Mouse (Mus musculus): ENCODE measurements around the gene Inpp4a. TPM values are rescaled to one million over a fixed set of nuclear protein-coding genes. Genes with fewer than 3 reads are reported as not detected.

Gene Inpp4a
- total and polyA plus RNA-seq, 3 experiments = 1.5 to 7.0 (median 4.0) TPM

DNA sequence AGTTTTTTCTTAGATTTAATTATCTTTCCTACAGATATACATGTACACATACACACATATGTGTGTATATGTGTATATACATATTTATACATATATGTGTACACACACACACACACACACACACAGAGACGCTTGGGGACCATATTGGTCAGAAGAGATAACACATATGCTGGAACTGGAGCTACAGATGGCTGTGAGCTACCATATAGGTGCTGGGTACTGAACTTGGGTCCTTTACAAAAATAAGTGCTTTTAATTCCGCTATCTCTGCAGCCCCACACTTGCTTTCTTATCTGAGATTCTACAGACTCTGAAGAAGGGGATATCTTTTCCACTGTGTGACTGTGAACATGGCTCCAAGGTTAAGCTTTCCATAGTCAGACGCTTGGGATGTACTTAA lies 43.6 kb downstream of the Inpp4a start:
- Histone ChIP-seq H3K36me3 (replicated peaks in 1 of 2; ENCODE audit: control insufficient read depth in 1 of 2, insufficient read depth in 1 of 2, low read length in 1 of 2) (no peaks in the 10 kb centered on the region), H3K79me2 (replicated peaks; ENCODE audit: control insufficient read depth, extremely low read depth, insufficient read depth, poor library complexity, severe bottlenecking) (no peaks in the 10 kb centered on the region), H3K27ac (ENCODE audit: insufficient read depth, low read depth) (no peak overlapping the region), H3K4me1 (ENCODE audit: control insufficient read depth in 1 of 2, insufficient read depth in 2 of 2) (peaks cover 5 to 18% of the 10 kb centered on the region in 2 experiments), H3K4me3 (replicated peaks in 1 of 3; ENCODE audit: low read depth in 2 of 3, low read length in 2 of 3, poor library complexity in 1 of 3) (no peak overlapping the region), H3K4me2 (ENCODE audit: insufficient read depth, low read depth, poor library complexity, severe bottlenecking) (no peak overlapping the region), H3K27me3 (replicated peaks) (no peaks in the 10 kb centered on the region), H3K9me3 (replicated peaks; ENCODE audit: low read length) (no peaks in the 10 kb centered on the region), H3K9ac (ENCODE audit: insufficient read depth, low read depth) (no peak overlapping the region)
- no peak for DNase-seq (ENCODE audit: extremely low read depth)
- TF ChIP-seq CTCF (conservative IDR thresholded peaks at IDR 0.05 in 1 of 2, IDR thresholded peaks at IDR 0.05 in 1 of 2; ENCODE audit: low read depth in 2 of 2, low read length in 2 of 2) (no peak), EP300 (IDR thresholded peaks at IDR 0.05; ENCODE audit: low read length) (no peak), KAT2A (IDR thresholded peaks at IDR 0.05; ENCODE audit: insufficient replicate concordance, low read length) (no peak), MYC (IDR thresholded peaks at IDR 0.05; ENCODE audit: low read depth, low read length) (no peak), POLR2A (IDR thresholded peaks at IDR 0.05; ENCODE audit: low read depth, low read length) (no peak), TBP (conservative IDR thresholded peaks at IDR 0.05; ENCODE audit: low read depth, low read length) (no peak), NRF1 (IDR thresholded peaks at IDR 0.05; ENCODE audit: low read depth, low read length) (no peak), ZC3H11A (IDR thresholded peaks at IDR 0.05; ENCODE audit: low read depth, low read length) (no peak), UBTF (IDR thresholded peaks at IDR 0.05; ENCODE audit: low read depth, low read length) (no peak), SIN3A (IDR thresholded peaks at IDR 0.05; ENCODE audit: low read length) (no peak), MXI1 (IDR thresholded peaks at IDR 0.05; ENCODE audit: low read depth, low read length) (no peak), CHD2 (IDR thresholded peaks at IDR 0.05; ENCODE audit: low read length) (no peak), MEF2A (IDR thresholded peaks at IDR 0.05; ENCODE audit: borderline replicate concordance, low read depth, low read length) (no peak), PAX5 (IDR thresholded peaks at IDR 0.05; ENCODE audit: low read length) (no peak), E2F4 (IDR thresholded peaks at IDR 0.05; ENCODE audit: insufficient replicate concordance, low read depth, low read length) (no peak)
- dilution Hi-C loops (cut with MboI; ENCODE audit: extremely low pct_ligation_motif_present, extremely low pct_unique_long_range_greater_than_20kb, low sequenced_read_pairs) = no loop called here
- in situ Hi-C loops (cut with MboI; ENCODE audit: low pct_ligation_motif_present, low pct_unique_long_range_greater_than_20kb, low sequenced_read_pairs) = no loop called here

- Histone ChIP-seq H3K4me3 (replicated peaks in 1 of 3; ENCODE audit: low read depth in 2 of 3, low read length in 2 of 3, poor library complexity in 1 of 3) (no peak overlapping the region), H3K27me3 (replicated peaks) (no peaks in the 10 kb centered on the region), H3K27ac (ENCODE audit: insufficient read depth, low read depth) (no peak overlapping the region), H3K9me3 (replicated peaks; ENCODE audit: low read length) (no peaks in the 10 kb centered on the region), H3K4me1 (ENCODE audit: control insufficient read depth in 1 of 2, insufficient read depth in 2 of 2) (peaks cover 5 to 13% of the 10 kb centered on the region in 2 experiments), H3K9ac (ENCODE audit: insufficient read depth, low read depth) (no peak overlapping the region), H3K36me3 (replicated peaks in 1 of 2; ENCODE audit: control insufficient read depth in 1 of 2, insufficient read depth in 1 of 2, low read length in 1 of 2) (no peaks in the 10 kb centered on the region), H3K4me2 (ENCODE audit: insufficient read depth, low read depth, poor library complexity, severe bottlenecking) (no peak overlapping the region), H3K79me2 (replicated peaks; ENCODE audit: control insufficient read depth, extremely low read depth, insufficient read depth, poor library complexity, severe bottlenecking) (no peaks in the 10 kb centered on the region)
- TF ChIP-seq JUN (IDR thresholded peaks at IDR 0.05; ENCODE audit: insufficient read depth, low read depth, low read length) (no peak), GABPA (IDR thresholded peaks at IDR 0.05; ENCODE audit: insufficient replicate concordance, low read depth, low read length) (no peak), MAFK (IDR thresholded peaks at IDR 0.05; ENCODE audit: insufficient replicate concordance, low read length) (no peak), USF2 (conservative IDR thresholded peaks at IDR 0.05; ENCODE audit: low read depth, low read length) (no peak), MAX (IDR thresholded peaks at IDR 0.05; ENCODE audit: low read length) (no peak), ELF1 (IDR thresholded peaks at IDR 0.05; ENCODE audit: low read depth, low read length) (no peak), BHLHE40 (IDR thresholded peaks at IDR 0.05; ENCODE audit: low read depth, low read length) (no peak), TBP (conservative IDR thresholded peaks at IDR 0.05; ENCODE audit: low read depth, low read length) (no peak), E2F4 (IDR thresholded peaks at IDR 0.05; ENCODE audit: insufficient replicate concordance, low read depth, low read length) (no peak), PAX5 (IDR thresholded peaks at IDR 0.05; ENCODE audit: low read length) (no peak), KAT2A (IDR thresholded peaks at IDR 0.05; ENCODE audit: insufficient replicate concordance, low read length) (no peak), MYC (IDR thresholded peaks at IDR 0.05; ENCODE audit: low read depth, low read length) (no peak), NELFE (IDR thresholded peaks at IDR 0.05; ENCODE audit: low read depth, low read length) (no peak), POLR2AphosphoS2 (IDR thresholded peaks at IDR 0.05; ENCODE audit: low read depth, low read length) (no peak), RCOR1 (conservative IDR thresholded peaks at IDR 0.05; ENCODE audit: low read depth, low read length) (no peak), ZC3H11A (IDR thresholded peaks at IDR 0.05; ENCODE audit: low read depth, low read length) (no peak)
- DNase-seq (ENCODE audit: extremely low read depth) = no peak
- dilution Hi-C loops (cut with MboI; ENCODE audit: extremely low pct_ligation_motif_present, extremely low pct_unique_long_range_greater_than_20kb, low sequenced_read_pairs) = no loop called here
- in situ Hi-C loops (cut with MboI; ENCODE audit: low pct_ligation_motif_present, low pct_unique_long_range_greater_than_20kb, low sequenced_read_pairs) = no loop called here
Observed at GRCm38 (mm10) chr1:37344223-37344916, 44.7 kb downstream of the Inpp4a start.
